Mouse (Mus musculus) cerebellum, adult (tissue): ENCODE data around the gene Slc35f6.
"Not testable (repeated sequence)": the region's sequence is repeated elsewhere in the genome, so short reads cannot be mapped to it uniquely, and the experiment has no call there.

ENCODE experiments used
- ATAC-seq: cut with Nextera tagmentation; 2 replicates; pipeline ENCODE4 v1.9.2; 2017; ENCODE audit warnings: mild to moderate bottlenecking, moderate library complexity, mixed read lengths; ENCODE audit not compliant: insufficient number of reproducible peaks, low FRiP score, low TSS enrichment

Gene Slc35f6

DNA sequence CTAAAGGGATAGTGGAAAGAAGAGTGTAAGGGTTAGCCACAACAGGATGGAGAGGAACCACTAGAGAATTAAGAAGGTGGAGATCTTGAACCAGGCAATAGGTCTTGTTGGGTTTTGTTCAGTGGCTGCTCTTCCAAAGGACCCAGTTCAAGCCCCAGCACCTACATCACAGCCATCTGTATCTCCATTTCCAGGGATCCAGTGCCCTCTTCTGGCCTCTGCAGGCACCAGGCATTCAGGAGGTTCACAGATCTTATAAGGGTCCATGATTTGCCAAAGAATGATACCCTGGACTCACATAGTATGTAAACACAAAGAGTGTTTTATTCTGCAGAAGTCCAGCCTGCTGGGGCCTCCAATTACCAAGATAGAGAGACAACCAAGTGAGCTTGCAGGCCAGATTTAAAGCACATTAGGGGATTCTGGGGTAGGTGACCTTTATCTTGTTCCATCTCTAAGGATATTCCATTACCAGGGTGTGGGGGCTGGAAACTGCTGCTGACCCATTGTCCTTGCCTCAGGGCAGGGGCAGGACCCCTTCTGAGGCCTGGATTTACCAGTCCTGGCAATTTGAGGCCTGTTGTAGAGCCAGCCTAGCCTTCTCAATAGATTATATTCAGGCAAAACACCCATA is 35.4 kb downstream of the Slc35f6 start:
- no peak for ATAC-seq

DNA sequence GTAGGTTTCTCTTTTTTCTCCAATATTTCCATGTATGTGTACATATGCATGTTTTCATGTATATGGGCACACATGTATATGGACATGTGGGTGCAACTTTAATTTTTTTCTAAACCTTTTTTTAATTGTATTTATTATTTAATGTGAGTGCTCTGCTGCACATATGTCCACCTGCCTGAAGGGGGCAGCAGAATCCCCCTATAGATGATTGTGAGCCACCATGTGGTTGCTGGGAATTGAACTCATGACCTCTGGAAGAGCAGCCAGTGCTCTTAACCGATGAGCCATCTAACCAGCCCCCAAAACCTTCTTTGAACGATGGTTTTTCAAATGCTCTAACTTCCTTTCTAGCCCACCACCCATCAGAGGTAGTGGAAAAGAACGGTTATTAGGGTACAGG is 36.3 kb downstream of the Slc35f6 start:
- ATAC-seq, result no peak

- no peak for ATAC-seq
Measured at GRCm38 (mm10) chr5:30686781-30687180, 39.0 kb downstream of the Slc35f6 start.

- ATAC-seq, result no peak
Measured at GRCm38 (mm10) chr5:30700361-30701000, 52.7 kb downstream of the Slc35f6 start.

GRCm38 (mm10) chr5:30701373-30701772 is 53.6 kb downstream of the Slc35f6 start:
- ATAC-seq, result not testable (repeated sequence)

DNA sequence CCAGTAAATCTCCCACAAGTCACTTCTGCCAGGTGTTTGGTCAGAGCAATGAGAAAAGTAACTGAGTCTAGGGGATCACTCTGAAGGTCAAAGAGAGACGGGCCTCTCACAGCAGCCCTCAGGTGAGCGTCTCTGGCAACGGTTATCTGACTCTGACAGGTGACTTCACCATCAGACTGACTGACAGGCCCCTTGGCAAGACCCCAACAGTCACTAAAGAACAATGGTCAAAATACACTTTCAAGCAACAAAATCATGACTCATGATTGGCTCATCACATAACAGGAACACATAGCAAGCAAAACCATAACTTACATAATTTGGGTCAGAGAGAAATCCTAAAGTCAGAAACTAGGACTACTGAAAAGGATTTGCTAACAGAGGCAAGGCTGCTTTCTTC is 54.1 kb downstream of the Slc35f6 start:
- no peak for ATAC-seq
